9 mouse cellular contexts compared by ENCODE assay signal in the genomic region with DNA sequence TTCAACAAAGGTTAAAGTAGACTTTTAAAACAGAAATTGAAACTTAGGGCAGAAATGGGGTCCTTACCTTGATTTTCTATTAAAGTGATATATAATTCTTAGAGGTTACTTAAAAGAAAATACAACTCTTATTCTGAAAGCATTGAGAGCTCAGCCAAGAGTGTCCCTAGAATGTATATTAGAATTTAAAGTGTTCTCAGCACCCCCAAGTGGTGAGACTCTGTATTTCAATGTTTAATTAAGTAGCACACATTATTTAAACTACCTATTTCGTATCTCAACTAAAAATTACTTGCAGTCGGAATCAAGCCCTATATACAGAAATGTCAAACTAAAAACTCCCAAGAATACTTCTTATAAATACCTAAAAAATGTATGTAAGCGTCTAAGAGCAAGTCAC. TPM values are rescaled to one million over a fixed set of nuclear protein-coding genes. Genes with fewer than 3 reads are reported as not detected.
DNase-seq lines count a peak whose midpoint lies in the region; ATAC-seq and TF ChIP-seq lines count a peak whose summit lies in the region.
"Had no signal": no experiment of that assay in that cellular context is flagged by ENCODE, and none has a peak within 500 bp of the region (broad histone marks: within the 10 kb centered on the region; RNA-seq: fewer than 3 reads in every experiment).

No protein-coding gene starts in this region.

- TF ChIP-seq EP300 in stomach, postnatal 0 days (optimal IDR thresholded peaks at IDR 0.05) = no peak

- TF ChIP-seq CTCF in stomach, postnatal 0 days (IDR thresholded peaks at IDR 0.05; ENCODE audit: low read depth) = peak; percentile 72

- H3K4me2 ChIP-seq in stomach, postnatal 0 days (replicated peaks; ENCODE audit: low read depth) = no peak overlapping the region

- H3K27ac ChIP-seq in stomach, postnatal 0 days (replicated peaks) = no peak overlapping the region
- H3K27ac ChIP-seq: macrophage had no signal

- intact Hi-C loops in left cerebral cortex, postnatal 4 days (cut with DNase I) = loop anchor here (10.0 kb wide), 1 partner anchor 172 kb away; no protein-coding TSS in a partner anchor

- 48% methylated on average over 3 of the region's 3 CpGs for WGBS in stomach, postnatal 0 days

- no peaks in the 10 kb centered on the region for H3K27me3 ChIP-seq in stomach, postnatal 0 days (ENCODE audit: control insufficient read depth, insufficient read depth, low read length)

- DNase-seq in adrenal gland, postnatal 10 days = peak; percentile 21
- DNase-seq in adrenal gland, postnatal 4 days (ENCODE audit: low spot score in 2 of 2) = no peak
- DNase-seq in left cerebral cortex, adult 11 months (ENCODE audit: low spot score) = peak; percentile 27
- no peak for DNase-seq in left cerebral cortex, postnatal 4 days
- DNase-seq in ZHBTc4 (ENCODE audit: low read depth, low spot score) = peak; percentile 64
- no peak for DNase-seq in stomach, postnatal 0 days (ENCODE audit: low spot score)
- no peak for DNase-seq in frontal cortex, postnatal 14 days (ENCODE audit: low spot score in 2 of 2)

- no peaks in the 10 kb centered on the region for H3K4me1 ChIP-seq in stomach, postnatal 0 days (replicated peaks; ENCODE audit: control insufficient read depth, insufficient read depth)

- peak; percentile 85 to 87 for ATAC-seq in hematopoietic stem cell, adult 5-6 weeks (replicated peaks in 1 of 2; ENCODE audit: insufficient read depth in 1 of 2, low FRiP score in 2 of 2, low TSS enrichment in 1 of 2, low read depth in 1 of 2, poor library complexity in 2 of 2, severe bottlenecking in 2 of 2)
- no peak for ATAC-seq in stomach, postnatal 0 days (ENCODE audit: low FRiP score, low TSS enrichment)

- H3K36me3 ChIP-seq in stomach, postnatal 0 days (ENCODE audit: control insufficient read depth, insufficient read depth, low read length) = 0 out of 2 replicates have a peak, but pooled peaks cover 4% of the 10 kb centered on the region

- no peak overlapping the region for H3K4me3 ChIP-seq in stomach, postnatal 0 days (ENCODE audit: low read depth, low read length)

- H3K9me3 ChIP-seq in stomach, postnatal 0 days (ENCODE audit: control insufficient read depth, low read length) = no peaks in the 10 kb centered on the region

- no peak overlapping the region for H3K9ac ChIP-seq in stomach, postnatal 0 days (ENCODE audit: low read length)

RNA-seq across cellular contexts. Expression of gene Lnpep, which starts 57.8 kb away (rescaled TPM):
- total RNA-seq in adrenal gland, postnatal 10 days (2021) = 100 to 1,000 TPM; 101 to 135 TPM
- 100 to 1,000 TPM; 113 to 129 TPM for total RNA-seq in adrenal gland, postnatal 4 days (2021)
- 10 to 100 TPM; 48.2 to 57.5 TPM for total RNA-seq in left cerebral cortex, postnatal 4 days (2021)
- total RNA-seq in hematopoietic stem cell, adult 5-6 weeks (2017) = 62.1 and 83.2 TPM in 2 replicates
- 4.8 and 5.0 TPM in 2 replicates for polyA plus RNA-seq in stomach, postnatal 0 days (2015; fragmentation: Nextera tagmentation; extraction: Ambion mirVana)

Comparison
In these comparisons a context has a peak if more than half of its experiments do, and no peak if none do; other contexts are left out.
1. DNase-seq: peak in adrenal gland, postnatal 10 days (single experiment), left cerebral cortex, adult 11 months (single experiment) and ZHBTc4 (single experiment); none in adrenal gland, postnatal 4 days (0 of 2), left cerebral cortex, postnatal 4 days (single experiment), stomach, postnatal 0 days (single experiment) and frontal cortex, postnatal 14 days (0 of 2).